Mouse (Mus musculus) urinary bladder, postnatal 10 days (tissue): ENCODE measurements around the gene Commd1.

Source experiments
- DNase-seq: peaks from one replicate; pipeline ENCODE4 v3.0.0; 2022; ENCODE audit warnings: low spot score

The Commd1 gene

GRCm38 (mm10) chr11:22938983-22939382 lies 43.2 kb downstream of the Commd1 start:
- no peak for DNase-seq

DNA sequence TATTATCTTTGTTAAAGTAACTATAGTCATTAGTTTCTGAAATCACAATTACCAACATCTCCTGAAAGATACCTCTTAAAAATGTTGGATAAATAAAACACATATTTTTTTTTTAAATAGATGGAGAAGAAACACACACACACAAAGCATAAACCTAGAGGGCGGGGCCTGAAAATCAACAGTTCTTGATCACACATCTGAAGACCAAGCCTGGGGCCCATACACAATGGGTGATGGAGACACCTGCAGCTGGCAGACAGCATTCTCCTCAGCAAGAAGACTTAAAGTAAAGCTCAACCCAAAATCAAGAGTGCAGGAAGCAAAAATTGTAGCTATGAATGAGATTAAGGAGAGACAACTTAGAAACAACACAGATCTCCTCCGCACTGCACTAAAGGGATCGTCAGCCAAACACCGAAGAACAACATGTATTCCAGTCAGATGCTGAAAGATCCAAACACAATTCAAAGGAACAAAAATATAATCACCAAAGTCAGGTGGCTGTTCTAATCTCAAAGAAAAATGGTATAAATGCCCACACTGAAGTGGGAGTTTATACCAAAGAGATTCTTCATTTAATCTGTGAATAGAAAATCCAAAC lies 44.4 kb downstream of the Commd1 start:
- no peak for DNase-seq

- DNase-seq = no peak
These were observed 45.6 kb downstream of the Commd1 start for GRCm38 (mm10) chr11:22936446-22937125.

DNA sequence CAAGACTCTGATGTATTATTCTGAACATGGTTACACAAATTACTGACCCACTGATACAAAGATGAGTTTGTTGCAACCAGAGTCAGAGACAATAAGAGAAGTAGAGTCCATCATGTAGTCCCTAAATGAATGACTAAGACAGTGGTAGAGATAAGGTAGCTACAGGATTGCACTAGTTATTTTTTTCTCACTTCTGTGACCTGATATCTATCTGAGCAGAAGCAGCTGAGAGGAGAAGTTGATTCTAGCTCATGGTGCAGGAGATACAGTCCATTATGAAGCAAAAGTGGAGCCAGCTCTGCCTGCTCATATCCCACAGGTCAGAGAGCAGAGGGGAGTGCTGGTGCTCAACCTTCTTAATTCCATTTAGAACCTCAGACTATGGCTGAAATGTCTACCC lies 50.0 kb downstream of the Commd1 start:
- DNase-seq = no peak

DNA sequence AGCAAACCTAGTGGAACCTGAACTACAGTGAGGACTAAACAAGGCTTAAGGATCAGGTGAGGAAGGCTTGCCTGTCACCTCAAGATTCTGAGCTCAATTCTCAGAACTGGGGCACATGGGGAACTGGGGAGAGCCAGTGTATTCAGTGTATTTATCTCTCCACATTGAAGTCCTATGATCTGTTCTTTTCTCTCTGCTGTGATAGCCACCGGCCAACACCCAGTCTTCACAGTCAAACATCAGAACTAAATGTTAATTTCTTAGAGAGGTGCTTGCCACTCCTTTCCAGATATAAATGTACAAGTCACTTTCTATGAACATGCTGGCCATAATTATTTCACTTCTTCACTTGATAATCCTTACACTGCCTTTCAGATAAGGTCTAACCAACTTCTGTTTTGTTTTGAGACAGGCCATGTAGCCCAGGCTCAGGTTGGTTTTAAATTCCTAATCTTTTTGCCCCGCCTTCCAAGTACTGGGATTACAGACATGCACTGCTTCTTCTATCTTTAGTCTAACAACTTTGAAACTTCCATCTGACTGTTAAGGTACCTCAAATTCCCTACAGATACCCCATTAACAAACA lies 50.8 kb downstream of the Commd1 start:
- no peak for DNase-seq

DNA sequence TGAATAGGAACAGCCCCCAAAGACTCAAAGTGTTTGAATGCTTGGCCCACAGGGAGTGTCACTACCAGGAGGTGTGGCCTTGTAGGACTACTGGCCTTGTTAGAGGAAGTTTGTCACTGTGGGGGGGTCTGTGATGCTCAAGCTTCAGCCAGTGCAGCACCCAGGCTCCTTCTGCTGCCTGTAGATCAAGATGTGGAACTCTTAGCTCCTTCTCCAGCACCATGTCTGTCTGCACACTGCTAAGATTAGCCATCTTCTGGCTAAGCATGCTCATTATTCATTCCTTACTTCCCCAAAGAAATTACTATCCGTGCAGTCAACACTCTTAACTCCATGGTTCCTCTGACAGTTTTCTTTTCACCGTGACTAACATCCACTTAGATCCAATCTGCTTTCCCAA lies 52.1 kb downstream of the Commd1 start:
- no peak for DNase-seq

DNA sequence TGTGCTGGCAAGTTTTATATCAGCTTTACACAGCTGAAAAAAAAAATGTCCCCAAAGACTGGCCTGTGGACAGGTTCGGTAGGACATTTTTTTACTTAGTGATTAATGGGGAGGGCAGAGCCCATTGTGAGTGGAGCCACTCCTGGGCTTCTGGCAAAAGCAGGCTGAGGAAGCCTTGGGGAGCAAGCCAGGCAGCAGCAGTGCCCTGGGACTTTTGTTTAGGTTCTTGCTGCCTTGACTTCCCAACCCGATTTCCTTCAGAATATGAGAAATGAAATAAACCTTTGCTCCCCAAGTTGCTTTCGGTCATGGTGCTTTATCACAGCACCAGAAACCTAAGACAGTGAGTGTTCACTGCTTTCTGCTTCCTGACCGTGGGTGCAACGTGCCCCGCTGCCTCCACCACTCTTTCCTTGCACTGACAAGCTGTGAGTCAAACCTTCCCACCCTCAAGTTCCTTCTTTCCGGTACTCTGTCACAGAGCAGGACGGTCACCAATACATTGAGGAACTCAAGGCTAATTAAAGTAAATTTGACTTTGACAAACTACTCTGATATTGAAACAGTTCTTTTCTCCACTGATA lies 53.5 kb downstream of the Commd1 start:
- DNase-seq = no peak

- no peak for DNase-seq
These were observed 58.6 kb downstream of the Commd1 start for GRCm38 (mm10) chr11:22923606-22924005.

DNA sequence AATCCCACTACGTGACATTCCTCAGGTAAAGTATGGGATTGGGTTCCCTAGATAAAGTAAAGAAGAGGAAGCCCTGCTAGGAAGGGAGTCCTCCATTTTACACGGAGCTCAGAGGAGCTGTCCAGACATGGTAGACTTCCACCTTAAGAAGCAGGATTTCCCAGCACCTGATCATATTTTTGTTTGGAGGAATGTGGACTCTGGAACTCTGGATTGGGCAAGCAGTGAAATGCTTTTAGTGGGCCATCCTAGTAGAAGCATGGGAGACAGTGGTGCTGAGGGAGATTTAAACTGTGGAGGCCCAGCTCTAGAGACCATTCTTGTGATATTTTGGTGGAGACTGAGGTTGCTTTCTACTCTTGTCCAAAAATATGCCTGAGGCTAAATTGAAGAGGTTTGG lies 59.6 kb downstream of the Commd1 start:
- no peak for DNase-seq

DNA sequence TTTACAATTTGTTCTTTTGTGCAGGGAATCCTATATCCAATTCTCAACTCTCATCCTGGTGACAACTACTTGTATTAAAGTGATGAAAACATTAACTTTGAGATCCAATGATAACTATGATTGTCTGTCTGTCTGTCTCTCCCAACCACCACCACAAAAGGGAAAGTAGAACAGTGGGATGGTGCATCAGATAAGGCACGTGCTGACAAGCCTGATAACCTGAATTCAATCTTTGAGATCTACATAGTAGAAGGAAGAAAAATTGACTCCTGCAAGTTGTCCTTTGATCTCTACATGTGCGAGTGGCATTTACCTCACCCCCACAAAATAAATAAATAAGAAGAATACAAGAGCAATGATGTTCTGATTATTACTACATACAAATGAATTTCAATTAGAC lies 62.8 kb downstream of the Commd1 start:
- DNase-seq = no peak

GRCm38 (mm10) chr11:22917786-22918185 lies 64.4 kb downstream of the Commd1 start:
- DNase-seq = no peak

- DNase-seq = no peak
These were observed 68.4 kb downstream of the Commd1 start for GRCm38 (mm10) chr11:22913744-22914143.

DNA sequence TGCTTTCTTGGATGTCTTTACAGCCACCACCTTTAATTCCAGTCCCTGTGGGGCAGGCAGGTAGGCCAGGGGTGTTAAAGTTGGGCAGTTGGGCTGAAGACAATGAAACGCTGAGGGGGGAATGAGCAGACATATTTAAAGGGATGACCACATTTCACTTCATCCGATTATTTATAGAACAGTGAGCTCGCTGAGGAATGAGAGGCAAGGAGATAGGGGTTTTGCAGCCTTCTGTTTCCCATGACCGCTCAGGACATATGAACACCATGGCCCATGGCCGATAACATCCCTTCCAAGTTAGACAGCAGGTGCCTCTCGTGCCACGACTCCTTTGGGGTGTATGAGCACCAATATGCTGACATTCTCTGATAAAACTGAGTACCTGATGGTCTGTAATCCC lies 70.4 kb downstream of the Commd1 start:
- no peak for DNase-seq

GRCm38 (mm10) chr11:22906453-22906865 lies 75.7 kb downstream of the Commd1 start:
- no peak for DNase-seq

DNA sequence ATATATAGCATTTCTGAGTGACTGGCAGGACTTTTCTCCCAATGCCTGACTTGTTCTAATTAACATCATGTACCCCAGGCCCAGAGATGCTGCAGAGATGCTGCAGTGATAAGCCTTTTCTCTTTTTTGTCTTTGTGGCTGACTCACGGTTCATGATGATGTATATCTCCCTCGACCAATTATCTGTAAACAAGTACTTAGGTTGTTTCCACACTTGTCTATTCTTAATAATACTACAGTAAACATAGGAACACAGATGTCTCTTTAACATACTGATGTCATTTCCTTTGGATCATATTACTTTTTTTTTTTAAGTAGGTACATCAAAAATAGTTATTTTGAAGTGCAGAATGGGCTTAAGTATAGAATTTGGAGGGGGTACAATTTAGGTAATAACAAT lies 79.3 kb downstream of the Commd1 start:
- DNase-seq = no peak

DNA sequence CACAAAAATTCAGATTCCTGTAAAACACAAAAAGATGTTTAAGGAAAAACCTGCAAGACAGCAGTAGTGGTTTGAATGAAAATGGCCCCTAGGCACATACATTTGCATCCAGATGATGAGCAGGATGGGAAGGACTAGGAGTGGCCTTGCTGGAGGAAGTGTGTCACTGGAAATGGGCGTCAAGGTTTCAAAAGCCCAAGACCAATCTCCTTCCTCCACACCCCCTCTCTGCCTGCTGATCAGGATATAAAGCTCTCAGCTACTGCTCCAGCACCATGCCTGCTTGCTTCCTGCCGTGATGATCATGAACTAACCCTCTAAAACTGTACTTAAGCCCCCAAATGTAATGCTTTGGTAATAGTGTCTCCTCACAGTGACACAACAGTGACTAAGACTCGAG lies 82.1 kb downstream of the Commd1 start:
- DNase-seq = no peak

DNA sequence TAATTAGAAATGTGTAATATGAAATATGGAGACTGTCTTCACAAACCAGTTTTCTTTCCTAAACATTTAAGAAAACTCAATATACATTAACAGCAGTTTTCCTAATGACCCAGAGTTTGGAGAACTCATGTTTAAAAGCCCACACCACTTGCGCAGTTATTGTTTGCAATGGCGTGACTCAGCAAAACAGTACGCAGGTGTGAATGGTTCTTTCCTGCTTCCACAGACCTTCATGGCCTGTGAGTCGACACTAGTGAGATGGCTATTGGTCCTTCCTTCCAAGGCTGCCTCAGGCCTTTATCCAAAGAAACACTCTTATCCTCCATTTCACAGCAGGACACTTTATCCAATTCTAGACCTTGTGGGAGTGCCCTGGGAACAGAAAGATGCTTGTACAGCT lies 84.5 kb downstream of the Commd1 start:
- DNase-seq = no peak

DNA sequence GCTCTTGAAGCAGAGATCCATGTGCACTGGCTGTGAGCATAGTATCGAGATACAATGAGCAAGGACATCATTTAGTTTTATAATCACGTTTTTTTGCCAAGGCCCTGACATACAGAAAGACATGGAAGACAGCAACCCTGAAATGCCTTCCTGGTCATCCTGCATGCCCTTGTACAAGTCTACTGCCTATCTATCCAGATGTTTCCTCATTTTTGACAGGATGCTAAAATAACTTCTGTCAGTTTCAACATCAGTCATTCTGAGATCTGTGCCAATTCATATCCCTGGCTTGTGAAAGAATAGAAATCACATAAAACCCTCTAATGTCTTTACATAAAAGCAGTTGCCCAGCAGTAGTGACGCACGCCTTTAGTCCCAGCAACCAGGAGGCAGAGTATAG lies 85.1 kb downstream of the Commd1 start:
- DNase-seq = no peak

DNA sequence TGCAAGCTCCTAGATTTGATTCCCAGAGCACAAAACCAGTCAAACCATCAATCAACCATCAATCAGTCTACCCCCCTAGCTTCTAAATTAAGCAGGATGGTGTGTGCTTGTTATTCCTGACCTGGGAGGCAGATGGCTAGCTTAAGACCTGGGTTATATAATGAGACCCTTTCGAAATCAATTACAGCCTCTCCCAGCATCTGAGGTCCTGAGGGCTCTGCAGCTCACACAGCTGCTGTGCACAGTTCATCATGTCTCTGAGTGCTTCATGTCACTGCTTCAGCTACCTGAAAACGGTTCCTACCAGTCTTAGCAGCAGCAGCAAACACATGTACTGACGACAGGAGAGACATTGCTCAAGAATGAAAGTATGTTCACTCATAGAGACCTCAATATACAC lies 89.1 kb downstream of the Commd1 start:
- DNase-seq = no peak

GRCm38 (mm10) chr11:22892466-22892865 lies 89.7 kb downstream of the Commd1 start:
- DNase-seq = no peak

DNA sequence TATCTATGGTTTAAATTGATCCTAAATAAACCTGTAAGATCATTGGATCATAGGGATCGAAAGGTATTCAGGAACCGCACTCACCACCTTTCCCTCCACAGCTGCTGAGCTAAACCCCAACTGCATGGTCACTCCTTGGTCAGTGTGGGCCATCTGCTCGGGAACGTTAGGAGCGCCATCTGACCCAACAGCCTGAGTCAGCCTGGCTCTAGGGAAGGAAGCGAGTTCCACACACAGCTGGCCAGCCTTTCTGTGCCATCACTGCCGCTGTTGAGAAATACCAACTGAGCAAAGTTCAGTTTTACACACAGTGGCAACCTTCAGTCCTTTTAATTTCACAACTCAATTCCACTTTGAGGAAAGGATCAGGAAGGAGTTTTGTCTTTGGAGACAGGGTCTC lies 90.3 kb downstream of the Commd1 start:
- no peak for DNase-seq

- no peak for DNase-seq
These were observed 90.9 kb downstream of the Commd1 start for GRCm38 (mm10) chr11:22891242-22891641.

- no peak for DNase-seq
These were observed 93.0 kb downstream of the Commd1 start for GRCm38 (mm10) chr11:22889224-22889623.
